Mouse (Mus musculus): ENCODE results near the gene Sort1. TPM values are rescaled to one million over a fixed set of nuclear protein-coding genes. Genes with fewer than 3 reads are reported as not detected.

The Sort1 gene
- total and polyA plus RNA-seq, 2 experiments from 2014 or later = 12.7 to 80.3 TPM

GRCm38 (mm10) chr3:108310921-108311341 lies 27.0 kb downstream of the Sort1 start:
- H3K9ac ChIP-seq (replicated peaks; ENCODE audit: low read length, poor library complexity, severe bottlenecking) = no peak overlapping the region

GRCm38 (mm10) chr3:108311688-108312087 lies 27.8 kb downstream of the Sort1 start:
- TF ChIP-seq CTCF (IDR thresholded peaks at IDR 0.05) = no peak

More at GRCm38 (mm10) chr3:108310921-108311341, 27.0 kb downstream of the Sort1 start:
- Histone ChIP-seq H3K4me1 (ENCODE audit: insufficient read depth, low read length) (peaks cover 3% of the 10 kb centered on the region; the same call in 1 of the 2 replicates), H3K36me3 (ENCODE audit: insufficient read depth, low read length) (peaks cover 2% of the 10 kb centered on the region; the same call in 1 of the 2 replicates), H3K9me3 (ENCODE audit: low read length) (no peaks in the 10 kb centered on the region), H3K4me2 (ENCODE audit: low read depth, low read length, poor library complexity, severe bottlenecking) (no peak overlapping the region), H3K4me3 (ENCODE audit: low read depth, low read length) (no peak overlapping the region), H3K27me3 (ENCODE audit: insufficient read depth, low read length) (no peaks in the 10 kb centered on the region), H3K27ac (ENCODE audit: low read depth, low read length) (no peak overlapping the region)
- DNase-seq (ENCODE audit: low spot score) = no peak
- no peak for TF ChIP-seq CTCF (IDR thresholded peaks at IDR 0.05)
- ATAC-seq (ENCODE audit: low FRiP score) = no peak

GRCm38 (mm10) chr3:108312414-108312813 lies 28.5 kb downstream of the Sort1 start:
- peaks cover 2% of the 10 kb centered on the region; the same call in 1 of the 2 replicates for H3K36me3 ChIP-seq (ENCODE audit: insufficient read depth, low read length)
- no peaks in the 10 kb centered on the region for H3K9me3 ChIP-seq (ENCODE audit: low read length)
- ATAC-seq (ENCODE audit: low FRiP score) (no peak), DNase-seq (ENCODE audit: low spot score) (no peak)
- H3K4me3 ChIP-seq (ENCODE audit: low read depth, low read length) = no peak overlapping the region
- no peaks in the 10 kb centered on the region for H3K27me3 ChIP-seq (ENCODE audit: insufficient read depth, low read length)
- no peak overlapping the region for H3K9ac ChIP-seq (replicated peaks; ENCODE audit: low read length, poor library complexity, severe bottlenecking)
- no peak for TF ChIP-seq CTCF (IDR thresholded peaks at IDR 0.05)
- no peak overlapping the region for H3K27ac ChIP-seq (ENCODE audit: low read depth, low read length)
- no peak overlapping the region for H3K4me2 ChIP-seq (ENCODE audit: low read depth, low read length, poor library complexity, severe bottlenecking)
- no peaks in the 10 kb centered on the region for H3K4me1 ChIP-seq (ENCODE audit: insufficient read depth, low read length)

More at GRCm38 (mm10) chr3:108311688-108312087, 27.8 kb downstream of the Sort1 start:
- Histone ChIP-seq H3K4me3 (ENCODE audit: low read depth, low read length) (no peak overlapping the region), H3K27ac (ENCODE audit: low read depth, low read length) (no peak overlapping the region), H3K9me3 (ENCODE audit: low read length) (no peaks in the 10 kb centered on the region), H3K4me1 (ENCODE audit: insufficient read depth, low read length) (no peaks in the 10 kb centered on the region), H3K9ac (replicated peaks; ENCODE audit: low read length, poor library complexity, severe bottlenecking) (no peak overlapping the region), H3K36me3 (ENCODE audit: insufficient read depth, low read length) (peaks cover 2% of the 10 kb centered on the region; the same call in 1 of the 2 replicates), H3K4me2 (ENCODE audit: low read depth, low read length, poor library complexity, severe bottlenecking) (no peak overlapping the region), H3K27me3 (ENCODE audit: insufficient read depth, low read length) (no peaks in the 10 kb centered on the region)
- WGBS = 89% methylated on average over 4 of the region's 4 CpGs
- DNase-seq (ENCODE audit: low spot score) = no peak
- ATAC-seq (ENCODE audit: low FRiP score) = no peak

GRCm38 (mm10) chr3:108313138-108313537 lies 29.3 kb downstream of the Sort1 start:
- Histone ChIP-seq H3K27ac (ENCODE audit: low read depth, low read length) (no peak overlapping the region), H3K4me1 (ENCODE audit: insufficient read depth, low read length) (no peaks in the 10 kb centered on the region), H3K27me3 (ENCODE audit: insufficient read depth, low read length) (no peaks in the 10 kb centered on the region), H3K36me3 (ENCODE audit: insufficient read depth, low read length) (peaks cover 2% of the 10 kb centered on the region; the same call in 1 of the 2 replicates), H3K4me3 (ENCODE audit: low read depth, low read length) (no peak overlapping the region), H3K9ac (replicated peaks; ENCODE audit: low read length, poor library complexity, severe bottlenecking) (no peak overlapping the region), H3K9me3 (ENCODE audit: low read length) (no peaks in the 10 kb centered on the region), H3K4me2 (ENCODE audit: low read depth, low read length, poor library complexity, severe bottlenecking) (no peak overlapping the region)
- DNase-seq (ENCODE audit: low spot score) = no peak
- ATAC-seq (ENCODE audit: low FRiP score) = no peak
- WGBS = 79% methylated on average over 4 of the region's 4 CpGs
- no peak for TF ChIP-seq CTCF (IDR thresholded peaks at IDR 0.05)

- H3K9me3 ChIP-seq (ENCODE audit: low read length) = no peaks in the 10 kb centered on the region
- 69% methylated on average over 8 of the region's 8 CpGs for WGBS
- ATAC-seq (ENCODE audit: low FRiP score) = no peak
- no peak for TF ChIP-seq CTCF (IDR thresholded peaks at IDR 0.05)
- no peak overlapping the region for H3K27ac ChIP-seq (ENCODE audit: low read depth, low read length)
- no peak overlapping the region for H3K9ac ChIP-seq (replicated peaks; ENCODE audit: low read length, poor library complexity, severe bottlenecking)
- no peak overlapping the region for H3K4me3 ChIP-seq (ENCODE audit: low read depth, low read length)
- H3K4me2 ChIP-seq (ENCODE audit: low read depth, low read length, poor library complexity, severe bottlenecking) = no peak overlapping the region
- H3K4me1 ChIP-seq (ENCODE audit: insufficient read depth, low read length) = no peaks in the 10 kb centered on the region
- peaks cover 2% of the 10 kb centered on the region; the same call in 1 of the 2 replicates for H3K36me3 ChIP-seq (ENCODE audit: insufficient read depth, low read length)
- no peak for DNase-seq (ENCODE audit: low spot score)
- no peaks in the 10 kb centered on the region for H3K27me3 ChIP-seq (ENCODE audit: insufficient read depth, low read length)
Measured at GRCm38 (mm10) chr3:108314038-108314675, 30.3 kb downstream of the Sort1 start.

GRCm38 (mm10) chr3:108318517-108318916 lies 34.6 kb downstream of the Sort1 start:
- no peak overlapping the region for H3K27ac ChIP-seq (ENCODE audit: low read depth, low read length)
- H3K4me1 ChIP-seq (ENCODE audit: insufficient read depth, low read length) = no peaks in the 10 kb centered on the region
- no peak overlapping the region for H3K4me3 ChIP-seq (ENCODE audit: low read depth, low read length)
- peaks cover 2% of the 10 kb centered on the region; the same call in 1 of the 2 replicates for H3K36me3 ChIP-seq (ENCODE audit: insufficient read depth, low read length)
- no peaks in the 10 kb centered on the region for H3K27me3 ChIP-seq (ENCODE audit: insufficient read depth, low read length)
- no peak overlapping the region for H3K9ac ChIP-seq (replicated peaks; ENCODE audit: low read length, poor library complexity, severe bottlenecking)
- no peaks in the 10 kb centered on the region for H3K9me3 ChIP-seq (ENCODE audit: low read length)
- no peak for DNase-seq (ENCODE audit: low spot score)
- 62% methylated on average over 2 of the region's 2 CpGs for WGBS
- no peak for ATAC-seq (ENCODE audit: low FRiP score)
- TF ChIP-seq CTCF (IDR thresholded peaks at IDR 0.05) = no peak
- H3K4me2 ChIP-seq (ENCODE audit: low read depth, low read length, poor library complexity, severe bottlenecking) = no peak overlapping the region
